Mouse (Mus musculus) thymus, adult 2 months (tissue): ENCODE measurements around the gene Elmo3.

ENCODE experiments used
- CTCF ChIP-seq: fragments of 200-500 bp; IDR thresholded peaks from 2 replicates; pipeline ENCODE4 v1.5.1; 2012; ENCODE audit warnings: mild to moderate bottlenecking, control low read depth, low read length, moderate library complexity, borderline replicate concordance; ENCODE audit not compliant: control insufficient read depth, poor library complexity, insufficient read depth; ENCODE audit errors: extremely low read depth
- POLR2A ChIP-seq: fragments of 200-500 bp; IDR thresholded peaks from 2 replicates; pipeline ENCODE4 v1.6.1; 2012; ENCODE audit warnings: mild to moderate bottlenecking, low read length, control low read depth, moderate library complexity; ENCODE audit not compliant: control insufficient read depth, poor library complexity, insufficient read depth; ENCODE audit errors: extremely low read depth

- no peak for TF ChIP-seq CTCF
- TF ChIP-seq POLR2A, result no peak
Measured at GRCm38 (mm10) chr8:105325641-105326093, 20.3 kb downstream of the Elmo3 start.
